Mouse (Mus musculus): ENCODE measurements at regions not wholly inside any gene's neighbourhood (a gene's known extent, or its start where the extent isn't known, plus 50 kb on each side); places are given as distances from the start of the nearest gene placed in this dataset.

- TF ChIP-seq POLR2A (IDR thresholded peaks at IDR 0.05; ENCODE audit: extremely low read depth, insufficient read depth, low read length) (no peak), CTCF (IDR thresholded peaks at IDR 0.05; ENCODE audit: low read depth, low read length) (no peak)
Observed at GRCm38 (mm10) chr19:16059026-16059425, 73.6 kb upstream of the Gnaq start.
